Mouse (Mus musculus): ENCODE measurements around the gene Fndc3b. TPM values are rescaled to one million over a fixed set of nuclear protein-coding genes. Genes with fewer than 3 reads are reported as not detected.

Fndc3b gene
- polyA plus RNA-seq (2012; rRNA removed) = 4.0 and 4.7 TPM in 2 replicates

GRCm38 (mm10) chr3:27710648-27711428 lies at the start of gene Fndc3b:
Gene Fndc3b, minus strand, starts transcription at chr3:27711307.

GRCm38 (mm10) chr3:27371276-27371621 lies 339.9 kb downstream of the Fndc3b start, which contains the start of gene Ghsr:
Gene Ghsr, plus strand, starts transcription at chr3:27371351.

Other genes starting within 250 kb of the Fndc3b start
- gene Tmem212, start 185.1 kb upstream of the Fndc3b start, polyA plus RNA-seq (2012; rRNA removed) = not detected in 2 replicates
- gene Pld1, start 227.4 kb upstream of the Fndc3b start, polyA plus RNA-seq (2012; rRNA removed) = 2.2 and 3.0 TPM in 2 replicates

All from liver, embryonic 14 days (tissue).